Mouse (Mus musculus) heart, adult 2 months (tissue): ENCODE results near the gene Amt.

Source experiments
- CTCF ChIP-seq: fragments of 200-600 bp; IDR thresholded peaks from 2 replicates; pipeline ENCODE4 v1.8.1; 2022; ENCODE audit warnings: antibody characterized with exemption, mild to moderate bottlenecking, moderate library complexity
- POLR2A ChIP-seq: fragments of 200-500 bp; IDR thresholded peaks from 2 replicates; pipeline ENCODE4 v1.6.1; 2011; ENCODE audit warnings: mild to moderate bottlenecking, low read depth, low read length, control low read depth; ENCODE audit not compliant: insufficient read depth

- TF ChIP-seq POLR2A: no peak
- TF ChIP-seq CTCF: no peak
Observed at GRCm38 (mm10) chr9:108252766-108253165, 43.9 kb upstream of the Amt start.
